Mouse (Mus musculus) gonadal fat pad, adult 2 months (tissue): Measurements from ENCODE around the gene Ms4a18. TPM values are rescaled to one million over a fixed set of nuclear protein-coding genes. Genes with fewer than 3 reads are reported as not detected.
"Not testable (repeated sequence)": the region's sequence is repeated elsewhere in the genome, so short reads cannot be mapped to it uniquely, and the experiment has no call there.

Experiments
- DNase-seq: peaks from one replicate; pipeline ENCODE4 v3.0.0-alpha.2; 2012; ENCODE audit warnings: low read depth
- polyA plus RNA-seq: library from polyadenylated mRNA; depleted of rRNA; stranded (reverse); fragments of >200 nt; gene quantifications from 2 replicates; pipeline ENCODE4 v1.2.3, GENCODE M21; 2012; rRNA removed

Gene Ms4a18
- polyA plus RNA-seq, result not detected in 2 replicates

- no peak for DNase-seq
Observed at GRCm38 (mm10) chr19:11017891-11018290, at the start of gene Ms4a18. TSS of gene Ms4a18 (minus strand) at chr19:11018031.

GRCm38 (mm10) chr19:11065202-11065875 lies 47.5 kb upstream of the Ms4a18 start:
- DNase-seq, result no peak

DNA sequence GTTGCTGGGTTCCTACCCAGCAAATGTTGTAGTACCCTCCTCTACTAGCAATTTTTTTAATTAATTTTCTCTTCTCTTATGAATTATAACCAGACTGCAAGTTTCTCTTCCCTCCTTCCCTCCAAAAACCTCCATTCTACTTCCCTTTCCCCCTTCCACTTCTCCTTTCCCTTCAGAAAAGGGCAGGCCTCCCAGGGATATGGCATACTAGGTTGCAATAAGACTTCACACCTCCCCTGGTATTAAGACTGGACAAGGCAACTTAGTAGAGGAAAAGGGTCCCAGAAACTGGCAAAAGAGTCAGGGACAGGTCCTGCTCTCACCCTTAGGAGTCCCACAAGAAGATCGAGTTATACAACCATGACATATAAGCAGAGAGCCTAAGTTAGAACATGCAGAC lies 43.1 kb upstream of the Ms4a18 start:
- no peak for DNase-seq

GRCm38 (mm10) chr19:11059967-11060366 lies 42.1 kb upstream of the Ms4a18 start:
- DNase-seq, result no peak

DNA sequence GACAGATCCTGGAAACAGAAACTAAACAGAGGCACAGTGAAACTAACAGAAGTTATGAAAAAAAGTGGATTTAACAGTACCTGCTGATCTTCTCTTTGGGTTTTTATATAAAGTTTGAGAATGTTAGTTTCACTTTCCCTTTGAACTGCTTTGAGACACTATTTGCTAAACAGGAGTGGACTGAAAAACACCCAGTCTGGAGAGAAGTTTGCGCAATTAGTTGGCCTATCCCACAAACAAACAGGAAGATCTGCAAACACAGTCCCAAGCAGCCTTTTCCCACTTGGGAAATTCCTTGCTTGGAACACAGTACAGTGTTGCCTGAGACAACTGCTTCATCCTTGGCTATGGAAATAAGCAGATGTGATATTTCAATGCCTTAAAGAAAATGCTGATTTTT lies 37.9 kb upstream of the Ms4a18 start:
- DNase-seq, result not testable (repeated sequence)

DNA sequence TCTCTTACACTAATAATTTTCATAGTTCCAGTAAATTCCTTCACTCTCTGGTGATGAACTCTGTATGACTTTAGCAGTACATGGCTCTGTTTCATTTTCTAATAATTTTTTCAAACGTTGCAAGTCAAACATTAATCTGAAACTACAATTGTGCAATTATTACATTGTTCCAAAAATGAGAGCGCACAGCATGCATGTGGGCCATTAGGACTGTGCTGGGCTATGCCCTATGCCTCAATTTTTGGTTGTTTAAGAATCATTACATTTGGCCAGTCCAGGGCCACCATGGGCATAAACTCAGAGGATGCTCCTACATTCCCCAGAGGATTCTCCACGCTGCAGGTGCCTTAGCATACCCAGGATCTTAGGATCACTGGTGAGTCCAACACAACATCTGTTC lies 35.4 kb upstream of the Ms4a18 start:
- no peak for DNase-seq

- DNase-seq, result no peak
Observed at GRCm38 (mm10) chr19:11052877-11053276, 35.0 kb upstream of the Ms4a18 start.

DNA sequence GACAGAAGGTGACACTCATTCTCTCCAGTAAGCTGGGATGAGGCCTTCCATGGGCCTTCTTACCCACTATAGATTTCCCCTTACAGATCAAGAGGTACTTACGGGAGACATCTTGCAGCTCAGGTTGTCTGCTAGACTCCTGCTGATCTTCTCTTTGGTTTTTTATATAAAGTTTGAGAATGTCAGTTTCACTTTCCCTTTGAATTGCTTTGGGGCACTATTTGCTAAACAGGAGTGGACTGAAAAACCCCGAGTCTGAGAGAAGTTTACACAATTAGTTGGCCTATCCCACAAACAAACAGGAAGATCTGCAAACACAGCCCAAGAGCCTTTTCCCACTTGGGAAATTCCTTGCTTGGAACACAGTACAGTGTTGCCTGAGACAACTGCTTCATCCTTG lies 32.5 kb upstream of the Ms4a18 start:
- no peak for DNase-seq

- no peak for DNase-seq
Observed at GRCm38 (mm10) chr19:11049426-11049825, 31.6 kb upstream of the Ms4a18 start.

DNA sequence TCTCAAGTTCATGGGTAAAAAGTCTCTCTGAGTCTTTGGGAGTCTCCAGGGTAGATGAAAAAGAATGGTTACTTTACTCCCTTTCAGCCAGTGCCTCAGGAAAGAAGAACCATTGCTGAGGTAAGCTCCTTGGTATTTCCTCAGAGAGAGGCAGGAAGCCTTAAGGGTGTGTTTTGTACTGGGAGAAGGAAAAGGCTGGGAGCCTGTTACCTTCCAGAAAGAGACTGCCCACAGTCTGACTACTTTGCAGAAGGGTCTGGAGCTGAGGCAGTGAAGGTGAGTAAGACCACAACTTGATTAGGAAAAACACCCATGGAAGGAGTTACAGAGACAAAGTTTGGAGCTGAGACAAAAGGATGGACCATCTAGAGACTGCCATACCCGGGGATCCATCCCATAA lies 30.7 kb upstream of the Ms4a18 start:
- DNase-seq, result no peak

- no peak for DNase-seq
Observed at GRCm38 (mm10) chr19:11048009-11048408, 30.2 kb upstream of the Ms4a18 start.

DNA sequence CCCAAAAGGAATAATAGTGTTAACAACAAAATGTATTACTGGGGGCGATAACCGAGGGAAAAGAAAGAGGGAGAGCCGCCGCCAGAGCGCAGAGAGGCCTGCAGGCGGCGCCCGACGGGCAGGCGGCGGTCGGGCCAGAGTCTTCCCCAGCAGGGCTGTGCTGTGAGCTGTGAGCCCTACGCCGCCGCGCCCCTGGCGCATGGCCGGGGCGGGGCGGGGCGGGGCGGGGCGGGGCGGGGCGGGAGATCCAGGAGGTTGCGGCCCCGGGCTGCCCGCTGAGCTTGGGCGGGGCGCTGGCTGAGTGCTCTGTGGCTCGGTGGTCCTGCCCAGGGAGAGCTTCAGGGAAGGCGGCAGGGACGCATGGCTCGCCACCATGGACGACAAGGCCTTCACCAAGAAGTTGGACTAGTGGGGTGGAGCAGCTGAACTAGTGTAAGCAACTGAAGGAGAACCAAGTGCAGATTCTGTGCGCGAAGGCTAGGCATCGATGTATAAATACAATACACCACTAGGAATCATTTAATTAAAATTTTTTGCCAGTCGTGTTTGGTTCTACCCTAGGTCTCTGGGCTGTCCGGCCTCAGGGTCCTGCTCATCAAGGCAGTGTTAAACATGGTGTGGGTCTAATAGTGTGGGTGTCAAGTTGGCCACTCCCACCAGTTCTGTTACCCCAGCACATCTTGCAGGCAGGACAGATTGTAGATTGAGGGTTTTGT lies 27.3 kb upstream of the Ms4a18 start:
- no peak for DNase-seq

- DNase-seq, result no peak
Observed at GRCm38 (mm10) chr19:11044671-11044995, 26.8 kb upstream of the Ms4a18 start.

DNA sequence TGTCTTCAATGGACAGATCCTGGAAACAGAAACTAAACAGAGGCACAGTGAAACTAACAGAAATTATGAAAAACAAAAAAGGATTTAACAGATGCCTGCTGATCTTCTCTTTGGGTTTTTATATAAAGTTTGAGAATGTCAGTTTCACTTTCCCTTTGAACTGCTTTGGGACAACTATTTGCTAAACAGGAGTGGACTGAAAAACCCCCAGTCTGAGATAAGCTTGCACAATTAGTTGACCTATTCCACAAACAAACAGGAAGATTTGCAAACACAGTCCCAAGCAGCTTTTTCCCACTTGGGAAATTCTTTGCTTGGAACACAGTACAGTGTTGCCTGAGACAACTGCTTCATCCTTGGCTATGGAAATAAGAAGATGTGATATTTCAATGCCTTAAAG lies 19.7 kb upstream of the Ms4a18 start:
- no peak for DNase-seq

DNA sequence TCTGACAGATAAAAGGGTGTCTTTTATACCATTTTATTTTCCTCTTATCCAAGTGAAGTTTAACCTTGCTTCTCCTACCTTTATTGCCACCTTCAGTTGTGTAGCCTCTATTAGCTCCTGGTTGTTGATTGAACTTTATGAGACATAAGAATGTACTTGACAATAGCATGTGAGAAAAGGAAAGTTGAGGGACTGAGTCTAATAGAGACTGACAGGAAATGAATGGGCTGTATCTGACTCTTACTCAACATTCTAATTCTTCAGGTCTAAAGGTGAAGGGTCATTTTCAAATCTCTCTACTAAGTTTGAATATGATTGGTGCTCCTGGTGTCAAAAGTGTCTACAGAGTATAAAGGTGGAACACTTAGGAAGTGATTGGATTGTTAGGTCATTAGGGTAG lies 4.6 kb upstream of the Ms4a18 start:
- DNase-seq, result no peak

DNA sequence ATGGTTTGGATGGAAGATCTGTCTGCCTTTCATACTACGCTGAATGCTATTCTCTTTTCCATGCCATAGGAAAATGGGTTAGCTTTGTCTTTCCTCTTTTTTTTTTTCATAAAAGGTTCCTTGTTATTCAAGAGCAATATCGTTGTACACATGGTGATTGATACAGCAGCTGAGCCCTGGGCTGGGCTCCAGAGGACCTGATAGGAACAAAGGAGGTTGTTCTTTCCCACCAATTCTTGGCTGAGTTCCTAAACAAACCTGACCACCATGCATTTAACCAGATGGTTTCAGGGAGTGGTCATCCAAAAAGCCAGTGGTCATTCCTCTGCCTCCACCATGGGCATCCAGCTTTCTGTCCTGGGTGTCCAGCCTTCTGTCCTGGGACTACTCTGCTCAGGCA lies 580 bp downstream of the Ms4a18 start:
- no peak for DNase-seq

- DNase-seq, result no peak
Observed at GRCm38 (mm10) chr19:11015998-11016397, 1.8 kb downstream of the Ms4a18 start.

DNA sequence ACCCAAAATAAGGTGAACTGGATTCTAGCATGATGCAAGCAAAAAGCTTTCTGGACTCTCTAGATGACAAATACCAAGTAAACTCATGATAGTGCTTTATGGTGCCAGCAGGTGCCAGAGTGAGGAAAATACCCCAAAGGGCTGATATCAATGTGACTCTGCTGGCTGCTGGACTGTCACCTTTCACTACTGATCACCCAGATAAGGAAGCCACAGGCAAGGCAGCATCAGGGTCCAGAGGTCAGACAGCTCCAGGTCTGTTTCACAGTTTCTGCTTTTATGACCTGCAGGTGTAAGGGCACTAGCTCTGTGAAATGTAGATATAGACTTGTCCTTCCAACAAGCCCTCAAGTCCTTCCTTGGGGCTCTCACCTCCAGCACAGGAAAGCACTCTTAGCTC lies 2.4 kb downstream of the Ms4a18 start:
- no peak for DNase-seq

DNA sequence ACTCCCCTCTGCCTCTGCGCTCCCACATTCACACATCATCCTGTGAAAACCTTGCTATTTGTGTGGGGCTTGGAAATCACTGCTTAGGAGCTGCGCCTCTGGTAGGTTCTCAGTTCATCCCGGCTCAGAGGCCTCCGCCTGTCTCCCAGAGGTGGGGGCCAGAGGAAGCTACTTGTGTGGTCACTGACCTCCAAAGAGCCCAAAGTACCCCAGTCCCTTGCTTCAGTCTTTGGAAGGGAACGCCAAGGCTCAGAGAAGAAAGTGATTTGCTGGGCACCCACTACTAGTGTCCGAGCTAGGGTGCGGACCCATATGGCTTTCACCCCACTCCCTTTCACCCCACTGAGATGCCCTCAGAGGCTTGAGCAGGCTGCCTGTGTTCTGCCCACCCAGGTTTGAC lies 24.7 kb downstream of the Ms4a18 start, which contains the start of gene Ms4a15:
TSS of gene Ms4a15 (minus strand) at position 101 of the 400 bp plus-strand sequence.
- DNase-seq, result no peak

DNA sequence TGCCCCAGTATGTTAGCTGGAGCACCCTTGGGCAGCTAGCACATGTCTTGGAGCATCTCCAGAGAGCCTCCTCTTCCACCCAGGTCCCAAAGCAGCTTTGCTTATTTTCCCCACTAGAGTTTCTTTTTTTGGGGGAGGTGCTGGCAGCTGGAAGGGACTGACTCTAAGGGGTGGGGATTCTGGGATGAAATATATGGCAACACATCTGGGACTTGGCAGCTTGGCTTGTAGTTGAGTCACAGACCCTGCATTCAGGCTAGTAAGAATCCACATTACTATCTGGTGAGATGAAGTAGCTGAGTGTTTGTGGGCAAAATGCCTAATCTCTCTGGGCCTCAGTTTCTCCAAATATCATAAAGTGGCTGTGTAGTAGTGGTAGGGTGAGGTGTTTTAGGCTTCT lies 25.9 kb downstream of the Ms4a18 start:
- no peak for DNase-seq

DNA sequence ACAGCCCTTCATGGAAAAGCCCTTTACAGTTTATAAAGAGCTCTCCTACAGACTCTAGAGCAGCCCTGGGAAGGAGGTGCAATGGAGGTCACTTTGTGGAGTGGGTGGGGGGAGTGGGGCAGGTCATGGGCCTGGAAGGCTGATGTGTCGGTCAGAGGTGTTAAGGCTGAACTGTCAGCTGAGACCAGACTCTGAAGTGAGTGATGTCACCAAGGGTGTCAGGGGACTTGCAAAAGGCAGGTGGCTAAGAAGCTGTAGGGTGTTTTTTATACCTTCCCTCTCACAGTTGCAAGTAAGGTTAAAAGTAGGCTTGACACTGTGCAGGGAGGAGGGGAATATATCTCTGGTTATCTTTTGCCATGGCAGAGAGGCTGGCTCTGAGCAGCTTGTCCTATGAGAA lies 27.1 kb downstream of the Ms4a18 start:
- no peak for DNase-seq

- DNase-seq, result no peak
Observed at GRCm38 (mm10) chr19:10988563-10988962, 29.3 kb downstream of the Ms4a18 start.

GRCm38 (mm10) chr19:10985889-10986288 lies 31.9 kb downstream of the Ms4a18 start:
- no peak for DNase-seq

GRCm38 (mm10) chr19:10984551-10984950 lies 33.3 kb downstream of the Ms4a18 start:
- no peak for DNase-seq
